ENCODE assay signal across 10 mouse cellular contexts in the genomic region with DNA sequence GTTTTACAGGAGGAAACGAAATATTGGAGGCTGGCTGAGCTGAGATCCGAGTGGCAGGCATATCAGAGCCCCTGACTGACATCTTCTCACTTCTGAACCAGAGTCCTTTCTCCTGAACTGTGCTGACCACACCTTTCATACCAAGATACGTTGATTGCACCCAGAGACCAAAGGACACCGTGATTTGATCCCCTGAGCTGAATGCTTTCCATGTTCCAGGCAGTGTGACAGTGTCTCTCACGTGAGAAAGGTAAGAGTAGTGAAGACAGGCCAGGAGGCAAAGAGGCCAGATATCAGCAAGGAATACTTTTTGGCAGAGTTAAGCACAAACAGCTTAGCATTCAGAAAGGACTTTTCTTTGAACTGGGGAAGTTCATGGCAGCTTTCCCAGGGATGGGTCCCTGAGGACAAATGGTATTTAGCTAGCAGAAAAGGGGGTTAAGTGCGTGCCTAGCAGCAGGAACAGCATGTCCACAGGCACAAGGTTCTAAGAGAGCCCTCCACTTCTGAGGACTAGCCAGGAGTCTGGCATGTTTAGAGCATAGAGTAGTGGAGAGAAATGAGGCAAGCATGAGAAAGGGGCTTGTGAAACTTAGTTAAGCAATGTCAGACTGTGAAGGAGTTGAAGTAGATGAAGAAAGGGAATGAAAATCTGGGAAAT.
DNase-seq lines count a peak whose midpoint lies in the region; ATAC-seq lines count a peak whose summit lies in the region.
"Had no signal": no experiment of that assay in that cellular context is flagged by ENCODE, and none has a peak within 500 bp of the region (broad histone marks: within the 10 kb centered on the region; RNA-seq: fewer than 3 reads in every experiment).

No protein-coding gene starts in this region.

- H3K27me3 ChIP-seq in hindbrain, embryonic 16.5 days (replicated peaks; ENCODE audit: control insufficient read depth, insufficient read depth, low read length), result no peaks in the 10 kb centered on the region
- H3K27me3 ChIP-seq in hindbrain, embryonic 12.5 days, result no peaks in the 10 kb centered on the region
- H3K27me3 ChIP-seq in heart, embryonic 16.5 days (ENCODE audit: control insufficient read depth, insufficient read depth, low read length), result no peaks in the 10 kb centered on the region
- H3K27me3 ChIP-seq: embryonic facial prominence, embryonic 13.5 days had no signal

- H3K4me1 ChIP-seq in hindbrain, embryonic 16.5 days (ENCODE audit: control insufficient read depth, insufficient read depth, low read depth, low read length), result no peaks in the 10 kb centered on the region
- H3K4me1 ChIP-seq in hindbrain, embryonic 12.5 days, result no peaks in the 10 kb centered on the region
- H3K4me1 ChIP-seq in heart, embryonic 16.5 days (ENCODE audit: control insufficient read depth, insufficient read depth, low read length), result no peaks in the 10 kb centered on the region
- H3K4me1 ChIP-seq: embryonic facial prominence, embryonic 13.5 days had no signal

- peak; percentile 77 for DNase-seq in adrenal gland, postnatal 10 days
- DNase-seq in lung, postnatal 25 days (ENCODE audit: low spot score), result peak; percentile 88
- no peak for DNase-seq in right cerebral cortex, adult 18-20 months
- no peak for DNase-seq in layer of hippocampus, adult 18-20 months (ENCODE audit: low spot score in 2 of 2)
- no peak for DNase-seq in cerebellum, adult 9-10 months
- DNase-seq: retina, postnatal 1 day had no signal

- no peaks in the 10 kb centered on the region for H3K36me3 ChIP-seq in hindbrain, embryonic 16.5 days (ENCODE audit: control insufficient read depth, insufficient read depth, low read length)
- H3K36me3 ChIP-seq in hindbrain, embryonic 12.5 days, result no peaks in the 10 kb centered on the region
- no peaks in the 10 kb centered on the region for H3K36me3 ChIP-seq in heart, embryonic 16.5 days (ENCODE audit: control insufficient read depth, insufficient read depth)
- H3K36me3 ChIP-seq: embryonic facial prominence, embryonic 13.5 days had no signal

- H3K4me2 ChIP-seq in hindbrain, embryonic 16.5 days (ENCODE audit: low read length), result no peak overlapping the region
- H3K4me2 ChIP-seq in hindbrain, embryonic 12.5 days (replicated peaks), result no peak overlapping the region
- no peak overlapping the region for H3K4me2 ChIP-seq in heart, embryonic 16.5 days (ENCODE audit: low read depth, low read length)
- H3K4me2 ChIP-seq: embryonic facial prominence, embryonic 13.5 days had no signal

- H3K9me3 ChIP-seq in hindbrain, embryonic 16.5 days (ENCODE audit: control insufficient read depth, low read length), result no peaks in the 10 kb centered on the region
- H3K9me3 ChIP-seq in hindbrain, embryonic 12.5 days (replicated peaks), result no peaks in the 10 kb centered on the region
- no peaks in the 10 kb centered on the region for H3K9me3 ChIP-seq in heart, embryonic 16.5 days (replicated peaks; ENCODE audit: control insufficient read depth, low read length)
- H3K9me3 ChIP-seq: embryonic facial prominence, embryonic 13.5 days had no signal

- no peak overlapping the region for H3K27ac ChIP-seq in hindbrain, embryonic 16.5 days (ENCODE audit: low read depth, low read length)
- H3K27ac ChIP-seq in hindbrain, embryonic 12.5 days, result no peak overlapping the region
- H3K27ac ChIP-seq in heart, embryonic 16.5 days (ENCODE audit: low read length), result no peak overlapping the region
- H3K27ac ChIP-seq: embryonic facial prominence, embryonic 13.5 days had no signal

- H3K9ac ChIP-seq in hindbrain, embryonic 16.5 days (ENCODE audit: low read depth, low read length), result no peak overlapping the region
- no peak overlapping the region for H3K9ac ChIP-seq in hindbrain, embryonic 12.5 days
- H3K9ac ChIP-seq in heart, embryonic 16.5 days (ENCODE audit: low read length), result no peak overlapping the region
- H3K9ac ChIP-seq: embryonic facial prominence, embryonic 13.5 days had no signal

- 61% methylated on average over 6 of the region's 6 CpGs for WGBS in hindbrain, embryonic 16.5 days
- WGBS in hindbrain, embryonic 12.5 days, result 72% methylated on average over 6 of the region's 6 CpGs
- 37% methylated on average over 6 of the region's 6 CpGs for WGBS in heart, embryonic 16.5 days

- ATAC-seq in hindbrain, embryonic 16.5 days, result 0 out of 2 replicates have a peak, but pooled peaks have one; percentile 24
- no peak for ATAC-seq in hindbrain, embryonic 12.5 days (ENCODE audit: low FRiP score)
- peak; percentile 45; the same call in 1 of the 2 replicates for ATAC-seq in heart, embryonic 16.5 days (replicated peaks; ENCODE audit: extremely low read depth, insufficient read depth, low FRiP score)

- no peak overlapping the region for H3K4me3 ChIP-seq in hindbrain, embryonic 16.5 days (ENCODE audit: low read length)
- H3K4me3 ChIP-seq in hindbrain, embryonic 12.5 days, result no peak overlapping the region
- no peak overlapping the region for H3K4me3 ChIP-seq in heart, embryonic 16.5 days (ENCODE audit: low read length)
- H3K4me3 ChIP-seq: embryonic facial prominence, embryonic 13.5 days had no signal

Comparison
In these comparisons a context has a peak if more than half of its experiments do, and no peak if none do; other contexts are left out.
1. DNase-seq: peak in adrenal gland, postnatal 10 days (single experiment) and lung, postnatal 25 days (single experiment); none in right cerebral cortex, adult 18-20 months (single experiment), layer of hippocampus, adult 18-20 months (0 of 2) and cerebellum, adult 9-10 months (single experiment).